Mouse (Mus musculus) embryonic facial prominence, embryonic 11.5 days (tissue): ENCODE data around the gene Bag3. TPM values are rescaled to one million over a fixed set of nuclear protein-coding genes. Genes with fewer than 3 reads are reported as not detected.
A peak's percentile ranks its signal among the peaks of the same experiment; 100 is the strongest.

Source experiments
- ATAC-seq: fragments of 200-750 bp; cut with Nextera tagmentation; replicated peaks from 2 replicates; pipeline ENCODE4 v1.8.0; 2017; ENCODE audit warnings: low read depth; ENCODE audit not compliant: insufficient number of reproducible peaks, low FRiP score, low TSS enrichment
- DNase-seq: peaks from one replicate; pipeline ENCODE4 v3.0.0-alpha.2; 2015; ENCODE audit warnings: low spot score
- H3K27ac ChIP-seq: fragments of 300-500 bp; sonication (generic); replicated peaks from 2 replicates; pipeline ENCODE4 v1.5.1; 2014; ENCODE audit warnings: mild to moderate bottlenecking, low read depth, low read length, control low read depth
- H3K27me3 ChIP-seq: fragments of 300-500 bp; sonication (generic); 2 replicates; pipeline ENCODE4 v1.6.1; 2014; ENCODE audit warnings: mild to moderate bottlenecking, low read length, moderate library complexity, mixed read lengths; ENCODE audit not compliant: control insufficient read depth, insufficient read depth
- H3K36me3 ChIP-seq: fragments of 300-500 bp; sonication (generic); replicated peaks from 2 replicates; pipeline ENCODE4 v1.6.1; 2014; ENCODE audit warnings: low read depth, mild to moderate bottlenecking, low read length, moderate library complexity, mixed read lengths; ENCODE audit not compliant: control insufficient read depth, insufficient read depth
- H3K4me1 ChIP-seq: fragments of 300-500 bp; sonication (generic); 2 replicates; pipeline ENCODE4 v1.6.1; 2014; ENCODE audit warnings: low read length, mixed read lengths; ENCODE audit not compliant: control insufficient read depth, insufficient read depth
- H3K4me2 ChIP-seq: fragments of 300-500 bp; sonication (generic); 2 replicates; pipeline ENCODE4 v1.6.1; 2014; ENCODE audit warnings: low read depth, mild to moderate bottlenecking, control low read depth, low read length, moderate library complexity
- H3K4me3 ChIP-seq: fragments of 300-500 bp; sonication (generic); 2 replicates; pipeline ENCODE4 v1.5.1; 2014; ENCODE audit warnings: low read depth, low read length, control low read depth
- H3K9ac ChIP-seq: fragments of 300-500 bp; sonication (generic); replicated peaks from 2 replicates; pipeline ENCODE4 v1.6.1; 2014; ENCODE audit warnings: mild to moderate bottlenecking, control low read depth, low read length
- H3K9me3 ChIP-seq: fragments of 300-500 bp; sonication (generic); replicated peaks from 2 replicates; pipeline ENCODE4 v1.6.1; 2016; ENCODE audit warnings: mild to moderate bottlenecking, low read length, inconsistent platforms, mixed read lengths; ENCODE audit not compliant: control insufficient read depth
- WGBS: fragments of 180-500 bp; shearing (Covaris S2); extraction: QIAGEN DNeasy Blood & Tissue Kit; methylation state at CpG from one replicate; pipeline ENCODE4 v1.1.7; 2014; 5-methylcytosine and 5-hydroxymethylcytosine counted together
- polyA plus RNA-seq: library from polyadenylated mRNA; unstranded; fragments of >200 nt; fragmentation: Nextera tagmentation; extraction: Ambion mirVana; gene quantifications from 2 replicates; pipeline ENCODE4 v1.2.1, GENCODE M21; 2014

Gene Bag3
- polyA plus RNA-seq, 1 experiment from 2014 or later, result 6.7 TPM

- H3K9ac ChIP-seq, result no peak overlapping the region
- no peaks in the 10 kb centered on the region for H3K27me3 ChIP-seq
- ATAC-seq (no peak), DNase-seq (no peak)
- no peaks in the 10 kb centered on the region for H3K36me3 ChIP-seq
- no peaks in the 10 kb centered on the region for H3K4me1 ChIP-seq
- H3K4me3 ChIP-seq, result no peak overlapping the region
- 35% methylated on average over 4 of the region's 4 CpGs for WGBS
- H3K27ac ChIP-seq, result no peak overlapping the region
- H3K4me2 ChIP-seq, result no peak overlapping the region
- H3K9me3 ChIP-seq, result no peaks in the 10 kb centered on the region
These were observed 9.1 kb upstream of the Bag3 start for GRCm38 (mm10) chr7:128514341-128514740.

GRCm38 (mm10) chr7:128516346-128516745 lies 7.1 kb upstream of the Bag3 start:
- DNase-seq (no peak), ATAC-seq (no peak)
- Histone ChIP-seq H3K4me2 (no peak overlapping the region), H3K36me3 (no peaks in the 10 kb centered on the region), H3K27me3 (no peaks in the 10 kb centered on the region), H3K9me3 (no peaks in the 10 kb centered on the region), H3K4me1 (no peaks in the 10 kb centered on the region), H3K4me3 (no peak overlapping the region), H3K9ac (no peak overlapping the region), H3K27ac (no peak overlapping the region)
- 78% methylated on average over 4 of the region's 4 CpGs for WGBS

GRCm38 (mm10) chr7:128519316-128520050 lies 3.9 kb upstream of the Bag3 start:
- H3K4me1 ChIP-seq, result no peaks in the 10 kb centered on the region; the same call in 1 of the 2 replicates
- H3K27me3 ChIP-seq, result no peaks in the 10 kb centered on the region; the same call in 1 of the 2 replicates
- H3K4me3 ChIP-seq, result no peak overlapping the region
- no peaks in the 10 kb centered on the region for H3K36me3 ChIP-seq
- H3K9me3 ChIP-seq, result no peaks in the 10 kb centered on the region
- ATAC-seq (no peak), DNase-seq (peak; percentile 76)
- H3K27ac ChIP-seq, result no peak overlapping the region
- H3K4me2 ChIP-seq, result peak overlapping the region; percentile 7; the same call in 1 of the 2 replicates
- WGBS, result 47% methylated on average over 16 of the region's 16 CpGs
- no peak overlapping the region for H3K9ac ChIP-seq

- Histone ChIP-seq H3K9ac (peak overlapping the region; percentile 65), H3K27ac (peak overlapping the region; percentile 25; the same call in 1 of the 2 replicates), H3K36me3 (no peaks in the 10 kb centered on the region), H3K27me3 (no peaks in the 10 kb centered on the region; the same call in 1 of the 2 replicates), H3K4me3 (peak overlapping the region; percentile 48), H3K4me2 (peak overlapping the region; percentile 96), H3K4me1 (no peaks in the 10 kb centered on the region; the same call in 1 of the 2 replicates), H3K9me3 (no peaks in the 10 kb centered on the region)
- under 1% methylated on average over 51 of the region's 51 CpGs for WGBS
- ATAC-seq (0 out of 2 replicates have a peak, but pooled peaks have one; percentile 22), DNase-seq (peak; percentile 62)
These were observed 656 bp downstream of the Bag3 start for GRCm38 (mm10) chr7:128523962-128524581.

- Histone ChIP-seq H3K4me2 (peak overlapping the region; percentile 96; the same call in 1 of the 2 replicates), H3K27me3 (no peaks in the 10 kb centered on the region; the same call in 1 of the 2 replicates), H3K36me3 (no peaks in the 10 kb centered on the region), H3K4me1 (no peaks in the 10 kb centered on the region; the same call in 1 of the 2 replicates), H3K9me3 (no peaks in the 10 kb centered on the region), H3K9ac (no peak overlapping the region), H3K4me3 (peak overlapping the region; percentile 48; the same call in 1 of the 2 replicates), H3K27ac (no peak overlapping the region)
- 79% methylated on average over 3 of the region's 3 CpGs for whole genome bisulfite sequencing
- DNase-seq, result no peak
- no peak for ATAC-seq
These were observed 1.2 kb downstream of the Bag3 start for GRCm38 (mm10) chr7:128524641-128525040.

- Histone ChIP-seq H3K4me2 (no peak overlapping the region), H3K36me3 (no peaks in the 10 kb centered on the region), H3K27ac (no peak overlapping the region), H3K4me1 (peaks cover 4% of the 10 kb centered on the region; the same call in 1 of the 2 replicates), H3K9ac (no peak overlapping the region), H3K9me3 (no peaks in the 10 kb centered on the region), H3K27me3 (no peaks in the 10 kb centered on the region; the same call in 1 of the 2 replicates), H3K4me3 (no peak overlapping the region)
- ATAC-seq, result no peak
- DNase-seq, result no peak
- WGBS, result 68% methylated on average over 6 of the region's 6 CpGs
These were observed 3.2 kb downstream of the Bag3 start for GRCm38 (mm10) chr7:128526611-128527010.

GRCm38 (mm10) chr7:128528596-128528995 lies 5.2 kb downstream of the Bag3 start:
- H3K27ac ChIP-seq, result no peak overlapping the region
- H3K4me2 ChIP-seq, result no peak overlapping the region
- H3K36me3 ChIP-seq, result no peaks in the 10 kb centered on the region
- 77% methylated on average over 9 of the region's 9 CpGs for WGBS
- H3K4me1 ChIP-seq, result peaks cover 6% of the 10 kb centered on the region
- H3K4me3 ChIP-seq, result no peak overlapping the region
- no peak for DNase-seq
- ATAC-seq, result no peak
- no peak overlapping the region for H3K9ac ChIP-seq
- H3K27me3 ChIP-seq, result no peaks in the 10 kb centered on the region; the same call in 1 of the 2 replicates
- H3K9me3 ChIP-seq, result no peaks in the 10 kb centered on the region

GRCm38 (mm10) chr7:128529126-128529525 lies 5.7 kb downstream of the Bag3 start:
- Histone ChIP-seq H3K4me3 (no peak overlapping the region), H3K4me1 (peaks cover 6% of the 10 kb centered on the region), H3K27ac (no peak overlapping the region), H3K36me3 (no peaks in the 10 kb centered on the region), H3K27me3 (no peaks in the 10 kb centered on the region), H3K4me2 (no peak overlapping the region), H3K9ac (no peak overlapping the region), H3K9me3 (no peaks in the 10 kb centered on the region)
- DNase-seq, result no peak
- no peak for ATAC-seq
- WGBS, result 52% methylated on average over 6 of the region's 6 CpGs
